Mouse (Mus musculus) monocyte, adult 2 months (primary cell): ENCODE measurements at regions not wholly inside any gene's neighbourhood (a gene's known extent, or its start where the extent isn't known, plus 50 kb on each side); places are given as distances from the start of the nearest gene placed in this dataset.

Experiments
- DNase-seq, 2 experiments: peaks; one replicate each; pipeline ENCODE4 v3.0.0; 2022; ENCODE audit warnings: low spot score in 2 of 2, low read depth in 1 of 2

DNA sequence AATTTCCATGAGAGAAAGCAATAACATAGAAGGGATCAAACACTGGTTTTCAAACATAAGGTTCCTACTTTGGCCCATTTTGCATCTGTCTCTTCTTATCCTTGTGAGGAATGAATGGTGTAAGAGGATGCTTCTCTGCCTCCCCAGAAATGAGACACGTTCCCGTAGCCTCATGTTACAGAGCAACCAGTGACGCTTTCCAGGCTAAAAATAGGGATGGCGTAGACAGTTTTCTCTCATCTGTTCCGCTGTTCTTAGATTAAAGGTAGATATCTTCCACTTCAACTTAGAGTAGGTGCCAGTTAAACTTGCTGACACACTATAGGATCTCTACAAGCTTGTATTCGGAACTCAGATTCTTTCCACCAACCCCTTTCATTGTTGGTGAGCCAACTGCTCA lies 69.1 kb upstream of the Pde7b start:
- DNase-seq = no peak

DNA sequence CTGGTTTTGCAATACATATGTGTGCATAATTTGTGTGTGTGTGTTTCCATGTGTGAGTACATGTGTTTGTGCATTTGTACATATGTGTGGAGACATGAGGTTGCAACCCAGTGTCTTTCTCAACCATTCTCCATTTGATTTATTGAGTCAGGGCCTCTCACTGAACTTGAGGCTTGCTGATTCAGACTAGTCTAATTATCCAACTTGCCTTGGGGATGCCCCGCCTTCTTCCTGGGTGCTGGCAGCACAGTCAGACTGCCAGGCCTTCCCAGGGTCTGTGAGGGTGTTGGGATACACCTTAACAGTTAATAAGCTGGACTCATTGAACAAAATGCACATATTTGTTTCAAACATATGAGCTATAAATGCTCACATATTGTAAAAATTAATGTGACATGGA lies 56.1 kb upstream of the Pde7b start:
- DNase-seq = no peak

DNA sequence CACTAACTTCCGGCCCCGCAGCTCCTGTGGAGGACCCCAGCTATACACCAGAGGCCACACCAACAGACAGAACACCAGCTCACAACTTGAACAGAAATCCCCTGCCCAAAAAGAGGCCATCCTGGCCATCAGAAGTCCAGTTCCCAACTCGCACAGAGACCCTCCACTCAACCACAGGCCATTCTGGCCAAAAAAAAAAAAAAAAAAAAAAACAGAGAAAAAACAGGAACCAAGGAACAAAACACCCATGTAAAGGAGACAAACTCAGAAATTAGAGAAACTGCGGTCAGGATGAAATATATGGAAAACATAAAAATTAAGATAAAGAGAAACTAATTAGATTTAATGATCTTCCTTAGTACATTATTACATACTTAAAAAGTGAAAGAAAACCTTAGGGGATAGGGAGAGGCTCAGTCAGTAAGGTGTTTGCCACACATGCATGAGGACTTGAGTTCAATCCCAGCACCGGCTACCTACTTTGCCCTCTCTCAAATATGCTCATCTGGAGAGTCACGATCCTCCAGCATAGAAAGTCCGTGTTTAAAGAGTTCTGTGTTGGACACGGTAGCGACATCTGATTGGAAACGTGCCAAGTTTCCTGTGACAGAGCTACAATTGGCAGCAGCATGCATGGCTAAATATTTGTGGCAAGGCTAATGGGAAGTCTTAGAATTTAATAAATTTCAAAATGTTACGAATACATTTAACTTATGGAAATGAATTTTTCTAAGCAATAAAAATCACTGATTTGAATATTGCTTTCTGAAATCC lies 51.9 kb upstream of the Pde7b start:
- no peak for DNase-seq

DNA sequence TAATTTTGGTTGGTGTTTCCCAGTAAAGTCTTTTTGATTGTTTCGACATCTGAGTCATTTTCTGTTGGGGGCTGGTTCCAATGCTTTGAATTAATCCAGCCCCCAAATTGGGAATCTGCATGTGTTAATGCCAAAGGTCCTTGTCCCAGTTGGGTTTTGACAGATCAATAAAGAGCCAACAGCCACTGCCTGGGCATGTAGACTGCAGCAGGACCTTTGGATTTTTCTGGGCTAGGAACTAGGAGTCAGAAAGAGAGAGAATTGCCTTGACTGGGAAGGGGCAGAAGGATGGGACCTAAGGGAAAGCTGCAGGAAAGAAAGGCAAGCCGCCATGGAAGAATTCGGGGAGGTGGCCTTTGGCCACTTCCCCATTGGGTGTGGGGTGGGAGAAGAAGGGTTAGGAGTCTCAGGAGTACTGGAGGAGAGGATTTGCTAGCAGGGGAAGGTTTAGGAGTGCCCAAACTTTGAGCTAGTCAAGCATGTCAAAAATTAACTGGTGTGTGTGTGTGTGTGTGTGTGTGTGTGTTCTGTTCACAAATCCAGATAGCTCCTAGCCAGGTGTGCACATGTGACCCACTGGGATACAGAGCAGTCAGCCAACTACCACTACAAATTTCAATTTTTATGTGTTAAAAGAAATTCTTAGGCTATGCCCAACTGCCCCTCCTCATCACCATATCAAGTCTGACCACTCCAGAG lies 51.0 kb upstream of the Pde7b start:
- DNase-seq = no peak
